Mouse (Mus musculus) kidney, postnatal 36 days (tissue): ENCODE data around the gene Luc7l2.
"Not testable (repeated sequence)": the region's sequence is repeated elsewhere in the genome, so short reads cannot be mapped to it uniquely, and the experiment has no call there.

ENCODE experiments used
- DNase-seq, 2 experiments: peaks; one replicate each; pipeline ENCODE4 v3.0.0; 2021 to 2022; ENCODE audit warnings: mixed read lengths in 2 of 2

Gene Luc7l2

DNA sequence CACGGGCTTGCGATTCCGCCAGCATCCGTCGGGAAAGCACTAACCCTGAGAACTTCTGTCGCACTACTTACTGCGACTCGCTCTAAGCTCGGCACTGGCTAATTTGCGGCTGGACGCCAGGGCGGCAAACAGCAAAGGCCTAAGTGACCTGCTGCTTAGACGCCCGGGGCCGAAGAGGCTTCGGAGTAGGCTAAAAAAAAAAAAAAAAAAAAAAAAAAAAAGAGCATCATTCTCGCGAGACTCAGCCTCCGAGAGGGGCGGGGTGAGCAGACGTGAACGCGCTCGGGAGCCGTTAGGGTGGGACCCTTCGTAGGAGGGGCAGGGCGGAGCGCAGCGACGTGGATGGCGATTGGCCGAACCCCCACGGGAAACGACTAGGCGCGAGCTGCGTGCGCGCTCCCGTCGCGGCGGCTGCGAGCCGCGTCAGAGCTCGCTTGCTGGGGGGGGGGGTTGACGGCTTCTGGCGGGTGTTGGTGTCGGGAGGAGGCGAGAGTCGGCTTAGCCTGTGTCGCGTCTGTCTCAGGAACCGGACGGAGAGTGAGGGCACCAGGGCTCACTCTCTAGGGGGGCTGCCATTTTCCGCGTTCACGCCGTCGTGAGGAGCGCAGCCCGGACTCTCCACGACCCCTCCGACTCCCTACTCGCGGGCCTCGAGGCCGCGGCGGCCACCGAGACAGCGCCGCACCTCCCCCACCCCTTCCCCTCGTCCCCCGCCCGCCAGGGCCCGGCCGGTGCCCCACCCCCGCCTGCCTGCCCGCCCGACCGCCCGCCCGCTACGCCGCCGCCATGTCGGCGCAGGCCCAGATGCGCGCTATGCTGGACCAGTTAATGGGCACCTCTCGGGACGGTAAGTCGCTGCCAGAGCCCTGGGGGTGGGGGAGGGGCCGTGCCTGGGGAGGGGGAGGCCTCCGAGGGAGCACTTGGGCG lies at the start of gene Luc7l2:
Gene Luc7l2, plus strand, starts transcription at position 273 of the 927 bp plus-strand sequence.
- DNase-seq, result peak; percentile 96 to 97

DNA sequence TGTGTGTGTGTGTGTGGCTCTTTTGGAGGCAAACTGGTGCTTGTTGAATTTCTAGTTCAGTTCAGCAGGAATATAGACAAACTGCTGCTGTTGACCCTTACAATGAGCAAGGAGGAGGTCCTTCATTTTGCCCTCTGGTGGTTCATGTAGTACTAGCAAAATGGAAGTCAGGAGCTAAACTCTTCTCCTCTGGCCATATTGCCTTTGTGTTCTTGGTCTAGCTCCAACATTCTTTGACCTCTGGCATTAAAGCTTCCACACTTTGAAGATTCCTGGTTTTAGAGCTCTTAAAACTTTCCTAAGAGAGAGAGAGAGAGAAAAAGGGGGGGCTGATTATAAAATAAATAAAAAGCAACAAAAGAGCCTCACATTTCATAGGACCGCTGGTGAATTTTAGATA lies 39.0 kb upstream of the Luc7l2 start:
- DNase-seq, result no peak

DNA sequence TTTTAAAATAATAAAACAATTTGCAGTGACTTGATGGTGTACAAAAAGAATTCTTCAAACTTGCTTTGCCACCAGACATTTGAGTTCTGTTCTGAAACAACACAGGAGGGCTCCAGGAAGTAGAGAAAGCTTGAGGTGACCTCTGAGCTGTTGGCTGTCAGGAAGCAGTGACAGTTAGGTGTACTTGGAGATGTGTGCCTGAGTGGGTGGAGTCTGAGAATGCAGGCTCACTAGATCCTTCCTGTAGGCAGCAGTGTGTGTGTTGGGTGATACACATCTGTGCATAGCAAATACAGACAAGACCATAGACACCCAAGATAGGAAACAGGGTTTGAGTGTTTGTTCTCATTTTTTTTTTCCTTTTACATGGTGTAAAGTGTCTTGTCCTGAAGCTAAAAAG lies 38.3 kb upstream of the Luc7l2 start:
- DNase-seq, result no peak

DNA sequence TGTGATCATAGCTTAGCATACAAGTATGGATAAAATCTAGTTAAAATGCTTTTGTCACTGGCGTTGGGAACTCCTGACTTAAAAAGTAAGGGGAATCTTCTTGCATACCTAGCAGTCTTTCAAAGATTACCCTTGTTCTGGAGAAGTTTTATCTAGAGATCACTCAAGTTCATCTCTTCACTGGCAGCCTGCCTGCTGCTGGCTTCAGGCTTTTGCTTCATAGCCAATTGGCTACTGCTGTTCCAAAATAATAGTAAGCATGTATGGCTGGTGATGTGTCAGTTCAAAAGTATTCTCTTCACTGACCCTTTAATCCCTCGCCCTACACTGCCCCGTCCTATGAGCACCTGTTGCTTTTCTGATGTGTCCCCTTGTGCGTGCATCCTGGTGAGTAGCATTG lies 35.9 kb upstream of the Luc7l2 start:
- no peak for DNase-seq

DNA sequence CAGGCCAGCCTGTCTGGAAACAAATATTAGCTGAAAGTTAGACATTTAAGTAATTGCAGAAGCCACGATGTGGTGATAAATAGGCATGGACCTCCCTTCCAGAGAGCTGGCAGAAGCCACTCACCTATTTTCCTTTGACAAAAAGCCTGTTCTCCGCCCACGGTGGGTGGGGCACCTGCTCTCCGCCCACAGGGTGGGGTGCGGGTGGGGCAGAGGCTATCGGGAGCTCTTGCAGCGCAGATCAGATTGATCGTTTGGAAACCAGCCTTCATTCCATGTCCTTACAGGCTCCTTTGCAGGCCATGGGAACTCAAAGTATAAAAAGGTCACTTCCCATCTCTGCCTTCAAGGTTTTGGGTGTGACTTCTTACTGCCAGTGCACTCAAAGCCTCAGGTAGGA lies 27.3 kb upstream of the Luc7l2 start:
- peak in 1 of 2 experiments; percentile 25 for DNase-seq

DNA sequence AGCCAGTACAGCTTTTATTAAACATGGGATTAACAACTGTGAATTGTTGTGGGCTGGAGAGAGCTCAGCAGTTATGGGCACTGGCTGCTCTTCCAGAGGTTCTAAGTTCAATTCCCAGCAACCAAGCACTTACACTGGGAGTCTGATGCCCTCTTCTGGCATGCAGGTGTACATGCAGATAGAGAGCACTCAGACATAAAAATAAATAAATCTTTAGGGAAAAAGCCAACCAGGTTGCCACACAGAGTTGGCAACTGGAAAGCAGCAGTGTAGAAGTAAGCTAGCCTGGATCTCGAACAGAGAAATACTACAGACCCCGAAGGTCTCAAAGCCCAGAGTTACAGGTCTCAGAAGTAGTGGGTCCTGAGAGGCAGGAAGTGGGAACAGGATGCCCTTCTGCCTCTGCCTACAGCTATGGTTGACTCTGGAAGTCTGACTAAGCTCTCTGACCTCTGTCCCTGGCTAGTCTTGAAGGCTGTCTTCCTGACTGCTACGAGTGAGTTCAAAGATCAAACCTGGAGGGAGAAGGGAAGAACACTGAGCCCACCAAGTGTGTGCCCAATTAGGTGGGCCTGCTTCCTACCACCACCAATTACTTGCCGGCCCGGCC lies 19.8 kb upstream of the Luc7l2 start:
- peak; percentile 36 to 45 for DNase-seq

DNA sequence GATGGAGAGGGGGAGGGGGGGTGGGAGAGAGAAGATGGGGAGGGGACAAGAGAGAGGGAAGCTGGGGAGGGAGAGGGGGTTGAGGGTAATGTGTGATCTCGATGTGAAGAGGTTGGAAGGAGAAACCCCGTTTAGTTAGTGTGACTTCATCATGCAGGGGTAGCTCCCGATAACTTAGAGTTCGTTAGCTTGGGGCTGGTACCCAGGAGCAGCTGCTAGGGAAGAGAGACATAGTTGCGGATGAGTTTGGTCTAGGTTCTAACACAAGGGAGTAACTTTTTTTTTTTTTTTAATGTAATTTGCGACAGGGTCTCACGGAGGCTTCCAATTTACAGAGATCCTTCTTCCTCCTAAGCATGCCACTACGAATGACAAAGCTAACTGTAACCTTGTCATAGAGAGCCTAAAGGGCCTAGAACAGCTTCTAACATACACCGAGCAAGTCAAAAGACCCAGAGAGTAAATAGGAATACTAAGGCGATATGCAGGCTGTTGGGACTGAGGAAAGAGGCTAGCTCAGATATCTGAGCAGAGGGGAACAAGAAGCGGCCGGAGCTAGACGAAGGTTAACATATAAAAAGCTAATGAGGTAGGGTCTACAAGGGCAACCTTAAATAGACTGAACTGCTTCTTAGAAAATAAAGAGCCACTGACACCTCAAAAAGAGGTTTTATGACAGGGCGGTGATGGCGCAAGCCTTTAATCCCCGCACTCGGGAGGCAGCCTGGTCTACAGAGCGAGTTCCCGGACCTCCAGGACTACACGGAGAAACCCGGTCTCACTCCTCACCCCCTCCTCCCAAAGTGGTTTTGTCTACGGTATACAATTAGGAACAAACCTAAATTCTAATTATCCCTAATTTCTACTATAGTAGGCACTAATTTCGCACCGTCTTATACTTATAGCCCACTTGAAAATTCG lies 18.4 kb upstream of the Luc7l2 start:
- no peak for DNase-seq

DNA sequence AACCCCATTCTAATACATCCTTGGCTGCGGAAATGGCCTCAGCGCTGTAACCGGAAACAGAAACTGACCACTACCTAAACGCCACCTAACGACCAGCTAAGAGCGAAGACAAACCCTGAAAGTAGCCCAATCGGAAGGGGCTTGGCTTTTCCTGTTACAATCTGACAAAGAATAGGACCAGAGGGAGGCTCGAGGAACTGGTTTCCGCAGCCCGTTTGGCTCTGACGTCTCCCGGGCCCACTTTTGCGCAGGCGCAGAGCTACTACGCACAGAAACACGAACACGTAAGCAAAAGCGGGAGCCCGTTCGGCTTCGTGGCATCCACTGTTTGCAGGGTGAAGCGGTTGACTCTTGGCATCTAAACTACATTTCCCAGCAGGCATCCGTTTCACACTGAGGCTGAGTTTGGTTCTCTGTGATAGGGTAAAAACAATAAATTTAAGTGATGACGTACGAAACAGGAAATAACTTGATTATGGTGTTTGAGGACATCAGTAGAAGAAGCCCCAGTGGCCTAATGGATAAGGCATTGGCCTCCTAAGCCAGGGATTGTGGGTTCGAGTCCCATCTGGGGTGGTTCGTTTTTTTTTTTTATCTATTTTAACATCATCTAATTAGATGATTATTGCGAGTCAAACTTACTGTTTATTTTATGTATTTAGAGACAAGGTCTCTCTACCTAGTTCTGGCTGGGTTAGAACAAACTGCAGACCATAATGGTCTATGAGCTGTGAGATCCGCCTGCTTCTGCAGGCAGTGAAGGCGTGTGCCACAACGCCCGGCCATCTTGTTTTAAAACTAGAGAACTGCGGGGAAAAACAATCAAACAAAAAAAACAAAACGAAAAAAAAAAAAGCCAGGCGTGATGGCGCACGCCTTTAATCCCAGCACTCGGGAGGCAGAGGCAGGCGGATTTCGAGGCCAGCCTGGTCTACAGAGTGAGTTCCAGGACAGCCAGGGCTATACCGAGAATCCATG lies 17.4 kb upstream of the Luc7l2 start, which contains the start of gene Fmc1:
Gene Fmc1, plus strand, starts transcription at position 75 of the 978 bp plus-strand sequence.
- DNase-seq, result peak; percentile 97 to 99

DNA sequence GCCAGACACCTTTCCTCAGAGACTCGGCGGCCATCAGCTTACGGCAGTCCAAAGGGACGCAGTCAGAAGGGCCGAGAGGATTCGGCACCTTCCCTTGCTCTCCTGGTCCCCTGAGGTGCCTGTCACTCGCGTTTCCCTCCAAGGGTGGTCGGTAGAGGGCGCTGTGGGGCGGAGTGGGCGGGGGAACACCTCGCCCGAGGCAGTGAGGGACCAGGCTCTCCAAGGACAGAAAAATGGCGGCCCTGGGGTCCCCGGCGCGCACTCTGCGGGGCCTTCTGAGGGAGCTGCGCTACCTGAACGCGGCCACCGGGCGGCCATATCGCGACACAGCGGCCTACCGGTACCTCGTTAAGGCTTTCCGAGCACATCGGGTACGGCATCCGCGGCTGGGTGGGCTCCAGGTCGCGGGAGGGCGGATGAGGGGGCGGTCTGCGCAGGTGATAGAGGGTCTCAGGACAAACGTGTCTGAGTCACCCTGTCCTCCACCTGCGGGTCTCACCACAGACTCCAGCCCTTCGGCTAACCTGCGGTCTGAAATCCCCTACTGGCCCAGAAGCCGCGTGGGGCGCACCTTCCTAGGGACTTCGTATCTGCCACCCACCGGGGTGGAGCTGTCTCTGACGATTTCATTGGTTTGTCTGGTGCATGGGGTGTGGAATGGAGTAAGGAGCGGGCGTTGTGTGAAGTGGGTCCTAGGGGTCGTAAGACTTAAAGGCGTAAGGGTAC lies 16.3 kb upstream of the Luc7l2 start:
- peak; percentile 95 to 99 for DNase-seq

DNA sequence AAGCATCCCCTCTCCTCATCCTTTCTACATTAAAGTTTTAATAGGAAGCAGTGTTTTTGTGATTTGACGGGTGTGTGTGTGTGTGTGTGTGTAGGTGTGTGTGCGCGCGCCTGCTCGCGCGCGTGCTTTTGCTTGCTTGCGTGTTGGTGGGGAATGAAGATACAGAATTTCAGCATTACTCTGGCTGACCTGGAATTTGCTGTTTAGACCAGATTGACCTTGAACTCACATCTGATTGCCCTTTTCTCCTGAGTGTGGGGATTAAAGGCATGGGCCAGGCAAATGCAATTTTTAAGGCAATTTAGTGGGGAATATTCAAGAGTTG lies 15.8 kb upstream of the Luc7l2 start:
- no peak for DNase-seq

DNA sequence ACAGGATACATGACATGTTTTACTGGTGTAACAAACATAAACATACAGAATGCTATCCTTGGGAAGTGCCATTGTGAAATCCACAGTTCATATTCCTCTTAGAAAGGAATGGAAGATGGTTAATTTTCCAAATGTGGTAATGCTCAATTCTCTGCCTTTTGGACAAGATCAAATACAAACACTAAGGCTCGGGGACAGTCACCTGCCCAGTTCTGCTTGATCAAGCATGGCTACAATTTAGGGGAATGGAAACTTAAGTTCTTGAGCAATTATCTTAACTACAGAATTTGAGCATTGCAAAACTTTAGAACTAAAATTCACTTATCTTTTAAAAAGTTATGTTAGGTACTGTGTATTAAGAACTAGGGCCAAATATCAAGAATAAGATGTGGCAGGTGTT lies 15.3 kb upstream of the Luc7l2 start:
- DNase-seq, result no peak

DNA sequence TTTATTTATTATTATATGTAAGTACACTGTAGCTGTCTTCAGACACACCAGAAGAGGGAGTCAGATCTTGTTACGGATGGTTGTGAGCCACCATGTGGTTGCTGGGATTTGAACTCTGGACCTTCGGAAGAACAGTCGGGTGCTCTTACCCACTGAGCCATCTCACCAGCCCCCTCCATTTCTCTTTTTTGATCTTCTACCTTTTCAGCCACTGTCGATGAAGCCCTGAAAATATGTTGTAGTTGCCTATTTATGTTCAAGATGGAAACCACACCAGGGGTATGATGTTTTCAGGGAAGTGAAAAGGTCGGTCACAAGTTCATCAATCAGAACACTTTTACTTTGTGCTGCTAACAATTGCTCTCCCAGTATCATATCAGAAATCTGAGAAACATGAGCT lies 7.0 kb upstream of the Luc7l2 start:
- DNase-seq, result not testable (repeated sequence)

DNA sequence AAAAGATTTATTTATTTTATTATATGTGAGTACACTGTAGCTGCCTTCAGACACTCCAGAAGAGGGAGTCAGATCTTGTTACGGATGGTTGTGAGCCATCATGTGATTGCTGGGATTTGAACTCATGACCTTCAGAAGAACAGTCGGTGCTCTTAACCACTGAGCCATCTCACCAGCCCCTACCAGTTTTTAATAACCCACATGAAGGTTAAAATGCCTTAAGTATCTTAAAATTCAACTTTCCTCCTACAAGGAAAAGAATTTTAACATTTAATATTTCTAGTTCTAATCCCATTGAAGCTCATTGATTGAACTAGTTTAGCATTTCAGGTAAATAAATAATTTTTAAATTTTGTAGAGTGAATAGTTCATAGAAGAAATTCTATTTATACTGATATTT lies 4.1 kb upstream of the Luc7l2 start:
- DNase-seq, result not testable (repeated sequence)

DNA sequence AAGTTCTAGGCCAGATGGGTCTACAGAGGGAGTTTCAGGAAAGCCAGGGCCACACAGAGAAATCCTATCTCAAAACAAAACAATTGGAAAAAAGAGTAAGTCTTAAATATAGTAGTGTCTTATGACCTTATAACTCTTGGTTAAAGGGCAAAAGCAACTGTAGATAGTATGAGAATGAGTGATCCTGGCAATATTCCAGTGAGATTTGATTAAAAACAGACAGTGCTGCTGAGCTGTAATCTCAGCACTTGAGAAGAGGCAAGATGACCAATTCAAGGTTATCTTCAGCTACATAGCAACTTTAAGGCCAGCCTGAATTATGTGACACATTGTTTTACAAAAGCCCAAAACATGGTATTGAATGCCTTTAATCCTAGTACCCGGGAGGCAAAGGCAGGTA lies 3.4 kb upstream of the Luc7l2 start:
- DNase-seq, result no peak

DNA sequence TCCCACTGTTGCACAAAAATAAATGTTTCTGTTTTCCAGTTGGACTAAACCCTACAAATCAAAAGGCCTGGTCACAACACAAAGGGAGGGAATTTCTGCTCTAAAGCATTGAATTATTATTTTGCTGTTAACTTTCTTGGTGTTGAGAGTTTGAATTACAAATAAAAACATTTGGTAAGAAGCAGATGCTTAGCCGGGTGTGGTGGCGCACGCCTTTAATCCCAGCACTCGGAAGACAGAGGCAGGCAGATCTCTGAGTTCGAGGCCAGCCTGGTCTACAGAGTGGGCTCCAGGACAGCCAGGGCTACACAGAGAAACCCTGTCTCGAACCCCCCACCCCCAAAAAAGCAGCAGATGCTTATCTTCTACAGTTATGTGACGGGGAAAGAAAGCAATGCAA lies 2.5 kb upstream of the Luc7l2 start:
- not testable (repeated sequence) for DNase-seq

DNA sequence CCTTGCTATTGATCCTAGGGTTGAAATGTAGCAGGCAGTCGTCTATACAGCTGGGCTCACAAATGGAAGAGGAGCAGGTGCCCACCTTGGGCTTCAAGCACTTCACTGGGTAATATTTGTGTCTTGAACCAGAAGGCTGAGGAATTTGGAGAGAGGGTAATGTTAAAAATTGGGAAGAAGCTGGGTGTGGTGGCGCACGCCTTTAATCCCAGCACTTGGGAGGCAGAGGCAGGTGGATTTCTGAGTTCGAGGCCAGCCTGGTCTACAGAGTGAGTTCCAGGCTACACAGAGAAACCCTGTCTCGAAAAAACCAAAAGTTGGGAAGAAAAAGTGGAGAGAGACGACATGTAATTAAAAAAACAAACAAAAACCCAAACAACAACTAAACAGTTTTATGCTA lies 1.3 kb upstream of the Luc7l2 start:
- not testable (repeated sequence) for DNase-seq

DNA sequence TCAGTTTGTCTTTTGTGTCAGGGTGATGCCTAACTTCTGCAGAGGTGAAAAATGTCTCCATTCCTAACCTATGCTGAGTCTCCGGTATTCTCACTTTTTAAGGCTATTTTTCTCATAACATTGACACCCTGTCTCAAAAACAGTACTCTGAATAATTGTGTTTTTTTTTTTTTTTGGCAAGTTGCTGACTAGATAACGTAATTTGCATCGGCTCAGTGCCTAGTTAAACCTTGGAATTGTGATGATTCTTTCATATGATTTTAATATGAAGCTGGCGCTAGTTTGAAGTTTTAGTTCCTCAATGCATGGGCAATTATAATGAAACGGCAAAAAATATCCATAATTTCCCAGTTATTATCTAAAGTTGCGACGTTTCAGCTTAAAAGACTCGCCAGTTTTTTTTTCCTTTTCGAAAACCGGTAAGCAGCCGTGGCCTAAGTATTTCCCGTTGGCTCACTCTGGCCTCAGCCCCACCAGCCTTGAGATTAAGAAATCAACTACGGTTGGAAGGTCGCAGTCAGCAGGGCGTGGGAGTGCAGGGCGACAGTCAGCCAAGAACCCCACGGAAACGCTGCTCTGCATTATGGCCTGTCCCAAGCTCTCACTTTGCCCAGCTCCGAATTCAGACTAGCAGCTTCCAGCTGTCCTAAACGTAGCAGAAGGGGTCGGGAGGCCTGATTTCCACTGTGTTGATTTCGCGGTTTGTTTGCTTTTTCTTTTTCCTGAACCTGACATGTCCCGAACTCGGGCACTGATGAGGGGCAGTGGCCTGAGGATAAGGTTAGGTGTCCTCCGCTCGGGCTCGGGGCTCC lies 678 bp upstream of the Luc7l2 start:
- peak; percentile 71 to 72 for DNase-seq

DNA sequence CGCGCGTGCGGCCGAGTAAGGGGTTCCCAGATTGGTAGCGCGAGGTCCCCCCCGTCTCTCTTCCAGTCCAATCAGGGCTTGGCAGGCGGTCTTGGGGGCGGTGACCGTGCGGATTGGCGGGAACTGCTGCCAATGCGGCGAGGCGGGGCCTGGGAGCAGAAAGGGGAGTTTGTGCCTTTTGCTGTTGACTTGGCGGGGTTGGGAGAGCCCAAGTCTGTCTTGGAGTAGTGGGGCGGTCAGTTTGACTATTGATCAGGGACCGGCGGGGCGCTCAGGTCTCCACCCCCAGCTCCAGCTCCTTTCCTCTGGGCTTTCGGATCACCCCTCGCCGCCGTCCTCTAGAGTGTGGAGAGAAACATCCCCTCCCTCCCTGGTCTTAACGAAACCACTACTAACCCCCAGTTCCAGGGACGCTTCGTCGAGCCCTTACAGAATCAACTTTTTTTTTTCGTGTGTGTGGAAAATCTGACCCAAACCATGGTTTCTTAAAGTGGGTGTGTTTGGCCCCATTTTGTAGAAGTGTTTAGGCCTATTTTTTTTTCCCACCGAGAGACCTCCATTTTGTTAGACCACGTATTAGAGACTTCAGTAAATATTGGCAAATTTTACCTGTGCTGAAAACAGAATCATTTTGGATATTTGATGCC lies 978 bp downstream of the Luc7l2 start:
- peak; percentile 98 to 99 for DNase-seq

DNA sequence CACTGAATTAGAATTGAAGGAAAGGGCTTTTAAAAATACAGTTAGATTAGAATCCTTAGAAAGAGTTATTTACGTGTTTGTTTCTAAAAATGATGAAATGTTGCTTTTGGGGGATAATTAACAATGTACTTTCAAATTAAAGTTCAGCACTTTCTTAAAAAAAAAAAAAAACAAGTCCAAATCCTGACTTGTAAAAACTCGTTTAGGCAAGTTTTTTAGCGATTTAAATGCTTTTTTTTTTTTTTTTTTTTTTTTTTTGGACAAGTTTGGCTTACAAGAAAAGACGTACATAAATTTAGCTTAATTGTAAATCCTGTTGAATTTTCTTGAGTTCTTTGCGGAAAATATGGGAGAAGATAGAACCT lies 1.5 kb downstream of the Luc7l2 start:
- no peak for DNase-seq

DNA sequence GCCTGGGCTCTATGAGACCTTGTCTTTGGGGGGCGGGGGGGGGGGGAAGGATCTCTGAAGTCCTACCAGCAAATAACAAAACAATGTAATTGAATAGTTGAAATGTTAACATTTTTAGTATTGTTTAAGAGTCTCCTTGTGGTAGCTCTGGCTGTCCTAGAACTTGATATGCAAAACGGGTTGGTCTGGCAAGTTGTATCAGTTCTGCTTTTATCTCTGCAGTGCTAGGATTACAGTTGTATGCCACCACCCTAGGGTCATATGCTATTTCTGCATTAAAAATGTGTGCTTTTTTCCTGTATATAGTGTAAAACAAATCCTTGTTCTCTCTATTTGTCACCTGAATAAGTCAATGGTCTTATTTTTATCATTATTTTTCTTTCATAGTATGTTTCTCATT lies 25.0 kb downstream of the Luc7l2 start:
- no peak for DNase-seq
